Mouse (Mus musculus) frontal cortex, postnatal 36 days (tissue): ENCODE results near the gene Pola2.

Experiments used
- DNase-seq, 2 experiments: peaks; one replicate each; pipeline ENCODE4 v3.0.0; 2022; ENCODE audit warnings: low spot score in 2 of 2

Gene Pola2

GRCm38 (mm10) chr19:5937095-5937835 is 26.7 kb downstream of the Pola2 start:
- DNase-seq, result peak in 1 of 2 experiments; percentile 21

- no peak for DNase-seq
Measured at GRCm38 (mm10) chr19:5935691-5936090, 28.3 kb downstream of the Pola2 start.

DNA sequence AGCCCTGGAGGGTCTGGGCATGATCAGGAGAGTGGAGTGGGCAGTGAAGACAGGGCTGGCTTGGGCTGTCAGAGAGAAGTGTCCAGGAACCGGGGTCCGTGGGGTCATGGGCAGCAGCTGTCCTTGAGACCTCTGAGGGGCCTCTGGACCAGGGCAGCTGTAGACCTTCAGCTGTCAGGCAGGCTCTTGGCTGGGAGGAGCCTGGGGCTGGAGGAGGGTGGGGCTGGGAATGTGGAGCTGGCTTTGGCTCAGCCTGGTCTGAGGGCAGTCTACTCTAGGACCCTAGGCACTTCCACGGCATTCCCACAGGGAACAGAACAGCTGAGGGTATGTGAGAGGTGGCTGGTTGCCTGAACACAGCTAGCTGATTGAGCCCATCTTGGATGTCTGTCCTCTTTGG is 28.7 kb downstream of the Pola2 start:
- DNase-seq, result no peak

- DNase-seq, result no peak
Measured at GRCm38 (mm10) chr19:5929634-5930596, 34.1 kb downstream of the Pola2 start.

DNA sequence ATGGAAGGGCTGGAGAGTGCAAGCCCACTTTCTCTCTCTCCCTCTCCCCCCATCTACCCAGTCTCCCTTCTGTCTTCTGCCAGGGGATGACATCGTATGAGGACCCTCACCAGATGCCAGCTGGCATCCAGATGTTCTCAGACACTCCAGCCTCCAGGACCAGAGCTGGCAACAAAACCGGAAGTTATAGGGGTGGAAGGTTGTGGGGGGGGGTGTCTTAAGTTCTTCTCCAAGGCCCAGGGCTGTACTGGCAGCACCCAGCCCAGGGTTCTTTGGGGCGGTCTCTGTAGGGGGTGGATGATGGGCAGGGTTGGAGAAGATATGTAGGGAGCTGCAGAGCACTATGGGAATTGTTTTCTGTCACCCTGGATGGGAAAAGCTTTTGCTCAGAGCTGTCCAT is 35.5 kb downstream of the Pola2 start:
- no peak for DNase-seq

- no peak for DNase-seq
Measured at GRCm38 (mm10) chr19:5928104-5928503, 35.9 kb downstream of the Pola2 start.

GRCm38 (mm10) chr19:5927532-5927931 is 36.5 kb downstream of the Pola2 start:
- no peak for DNase-seq

DNA sequence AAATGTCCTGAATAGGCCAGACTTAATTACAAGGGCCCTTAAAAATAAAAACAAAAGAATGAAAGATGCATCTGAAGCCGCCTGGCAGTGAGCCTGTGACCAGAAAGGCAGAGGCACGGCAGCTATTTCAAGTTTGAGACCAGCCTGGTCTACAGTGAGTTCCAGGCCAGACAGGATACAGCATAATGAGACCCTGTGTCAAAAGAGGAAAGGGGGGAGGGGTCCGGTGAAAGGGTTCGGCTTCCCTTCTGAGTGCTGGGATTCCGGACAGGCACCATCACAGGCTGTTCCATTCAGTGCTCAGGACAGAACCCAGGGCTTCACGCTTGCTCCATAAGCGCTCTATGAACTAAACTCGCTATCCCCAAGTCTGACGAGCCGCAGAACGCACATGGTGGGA is 37.0 kb downstream of the Pola2 start:
- no peak for DNase-seq

DNA sequence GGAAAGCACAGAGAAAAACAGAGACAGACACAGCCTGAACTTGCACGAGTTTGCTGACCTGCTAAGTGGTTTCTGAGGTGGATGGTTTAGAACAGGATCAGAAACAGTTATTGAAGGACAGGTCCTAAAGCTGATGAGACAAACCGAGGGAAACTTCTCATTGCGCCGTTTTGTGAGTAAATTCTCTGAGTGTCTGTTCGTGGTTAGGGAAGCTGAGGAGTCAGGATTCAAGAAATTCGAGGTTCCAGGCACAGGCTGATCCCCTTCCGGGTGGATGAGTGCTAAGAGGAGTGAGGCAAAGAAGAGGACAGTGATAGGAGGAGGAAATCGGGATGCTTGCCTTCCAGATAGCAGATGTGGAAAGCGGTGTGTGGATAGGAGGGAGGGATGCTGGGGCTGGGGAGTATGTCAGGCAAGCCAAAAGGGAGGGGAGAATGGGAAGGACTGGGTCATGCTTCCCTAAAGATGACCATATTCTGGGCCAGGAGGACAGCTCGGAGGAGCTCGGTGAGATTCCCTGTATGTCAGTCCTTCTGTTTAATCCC is 38.6 kb downstream of the Pola2 start:
- no peak for DNase-seq

- peak; percentile 90 to 91 for DNase-seq
Measured at GRCm38 (mm10) chr19:5924713-5925093, 39.3 kb downstream of the Pola2 start, which contains the start of gene Cdc42ep2. Cdc42ep2 (minus strand) TSS chr19:5924816.

DNA sequence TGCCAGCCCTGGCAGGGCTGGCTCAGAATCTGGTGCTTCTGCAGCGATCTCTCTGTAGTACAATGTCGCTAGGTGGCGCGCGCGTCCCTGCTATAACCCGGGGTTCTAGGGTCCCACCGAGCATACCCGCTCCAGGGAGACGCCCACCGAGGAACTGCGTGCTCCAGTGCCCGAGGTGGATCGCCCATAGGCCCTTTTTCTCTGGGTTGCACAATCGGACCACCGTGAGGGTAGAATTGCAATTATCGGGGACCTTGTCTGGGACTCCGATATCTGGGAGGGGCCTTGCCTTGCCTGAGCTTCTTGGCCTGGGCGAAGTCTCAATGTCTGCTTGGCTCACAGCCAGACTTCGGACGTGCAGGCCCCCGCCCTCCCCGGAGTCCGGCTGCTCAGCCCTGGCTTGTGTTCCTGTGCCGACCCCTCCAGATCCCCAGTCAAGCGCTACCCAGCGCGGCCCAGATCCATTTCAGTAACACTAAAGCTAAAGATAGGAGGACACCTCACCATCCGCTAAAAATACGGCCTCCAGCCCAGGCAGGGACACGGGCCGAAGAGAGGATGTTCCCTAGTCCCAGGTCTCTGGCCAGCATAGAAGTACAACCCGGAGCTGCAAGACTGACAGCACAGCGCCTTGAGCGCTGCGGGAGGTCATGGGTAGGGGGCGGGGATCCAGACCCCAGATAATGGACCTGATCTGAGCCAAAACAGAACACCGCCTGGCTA is 39.9 kb downstream of the Pola2 start:
- peak; percentile 88 for DNase-seq

GRCm38 (mm10) chr19:5922963-5923362 is 41.0 kb downstream of the Pola2 start:
- no peak for DNase-seq

DNA sequence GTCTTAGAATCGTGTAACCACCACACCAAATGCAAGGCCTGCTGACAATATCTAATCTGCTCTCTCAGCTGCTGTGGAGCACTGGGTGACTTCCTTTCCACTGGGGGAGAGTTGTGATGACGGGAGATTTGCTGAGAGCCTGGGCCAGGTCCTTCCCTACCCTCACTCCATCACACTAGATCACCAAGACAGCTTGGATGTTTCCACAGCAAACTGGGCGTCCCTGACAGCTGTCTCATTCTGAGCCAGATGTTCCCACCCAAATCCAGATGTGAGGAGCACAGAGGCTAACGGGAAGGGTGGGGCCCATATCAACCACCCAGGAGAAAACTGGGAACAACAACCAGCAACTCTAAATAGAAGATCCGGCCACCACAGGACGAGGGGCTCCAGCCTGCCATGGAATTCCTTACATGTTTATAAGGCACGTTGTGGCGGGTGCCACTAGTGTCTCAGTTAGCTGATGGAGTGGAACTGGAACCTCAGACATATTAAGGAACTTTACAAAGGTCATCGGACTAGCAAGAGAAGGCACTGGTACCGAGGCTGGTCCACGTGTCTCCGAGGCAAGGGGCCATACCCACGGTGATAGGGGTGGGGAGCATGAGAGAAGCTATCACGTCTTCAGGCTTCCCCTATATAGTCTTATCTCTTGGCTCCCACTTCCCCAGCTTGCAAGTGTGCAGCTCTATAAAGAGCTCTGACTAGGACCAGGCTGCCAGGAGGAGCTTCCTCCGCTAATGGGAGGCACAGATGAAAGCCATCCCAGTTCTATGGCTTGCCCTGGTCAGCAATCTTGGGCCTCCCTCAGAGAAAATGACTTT is 41.7 kb downstream of the Pola2 start:
- no peak for DNase-seq

DNA sequence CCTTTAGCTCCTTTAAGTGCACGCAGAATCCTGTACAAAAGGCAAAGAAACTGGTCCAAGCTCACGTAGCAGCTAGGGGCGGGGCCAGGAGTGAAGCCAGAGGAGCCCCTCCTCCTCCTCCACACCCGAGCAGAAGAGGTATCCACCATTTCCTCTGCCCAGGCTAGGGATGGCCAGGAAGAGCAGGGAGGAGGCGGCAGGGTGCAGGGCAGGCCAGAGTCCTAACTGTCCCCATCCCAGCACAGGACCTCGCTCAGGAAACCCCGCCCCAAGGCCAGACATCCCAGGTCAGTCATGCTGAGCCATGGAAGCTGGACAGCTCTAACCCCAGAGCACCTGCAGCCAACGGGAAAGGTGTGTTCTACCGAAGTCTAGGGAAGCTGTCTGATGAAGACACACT is 42.3 kb downstream of the Pola2 start:
- DNase-seq, result no peak

GRCm38 (mm10) chr19:5913007-5913719 is 50.8 kb downstream of the Pola2 start, which contains the start of gene Dpf2:
Dpf2 (minus strand) TSS chr19:5913010.
- DNase-seq, result no peak

- DNase-seq, result peak; percentile 98 to 99
Measured at GRCm38 (mm10) chr19:5912103-5913006, 51.6 kb downstream of the Pola2 start.

- no peak for DNase-seq
Measured at GRCm38 (mm10) chr19:5911430-5912102, 52.4 kb downstream of the Pola2 start.

- DNase-seq, result no peak
Measured at GRCm38 (mm10) chr19:5910221-5910620, 53.8 kb downstream of the Pola2 start.

GRCm38 (mm10) chr19:5907275-5907674 is 56.7 kb downstream of the Pola2 start:
- DNase-seq, result no peak
